Mouse (Mus musculus) heart, embryonic 15.5 days (tissue): Measurements from ENCODE around the gene Zkscan16. TPM values are rescaled to one million over a fixed set of nuclear protein-coding genes. Genes with fewer than 3 reads are reported as not detected.

Source experiments
- ATAC-seq: fragments of 200-750 bp; cut with Nextera tagmentation; replicated peaks from 2 replicates; pipeline ENCODE4 v1.8.0; 2017; ENCODE audit warnings: low read depth, moderate TSS enrichment; ENCODE audit not compliant: insufficient number of reproducible peaks, insufficient read depth, low FRiP score
- H3K27ac ChIP-seq: fragments of 300-500 bp; sonication (generic); 2 replicates; pipeline ENCODE4 v1.5.1; 2015; ENCODE audit warnings: mild to moderate bottlenecking, inconsistent platforms
- H3K27me3 ChIP-seq: fragments of 300-500 bp; sonication (generic); 2 replicates; pipeline ENCODE4 v1.6.1; 2015; ENCODE audit warnings: inconsistent platforms
- H3K36me3 ChIP-seq: fragments of 300-500 bp; sonication (generic); 2 replicates; pipeline ENCODE4 v1.6.1; 2015; ENCODE audit warnings: mild to moderate bottlenecking, inconsistent platforms
- H3K4me1 ChIP-seq: fragments of 300-500 bp; sonication (generic); replicated peaks from 2 replicates; pipeline ENCODE4 v1.6.1; 2015; ENCODE audit warnings: inconsistent platforms
- H3K4me2 ChIP-seq: fragments of 300-500 bp; sonication (generic); 2 replicates; pipeline ENCODE4 v1.6.1; 2015; ENCODE audit warnings: inconsistent platforms, mild to moderate bottlenecking, moderate library complexity
- H3K4me3 ChIP-seq: fragments of 300-500 bp; sonication (generic); 2 replicates; pipeline ENCODE4 v1.5.1; 2015; ENCODE audit warnings: mild to moderate bottlenecking, inconsistent platforms
- H3K9ac ChIP-seq: fragments of 300-500 bp; sonication (generic); 2 replicates; pipeline ENCODE4 v1.6.1; 2015; ENCODE audit warnings: mild to moderate bottlenecking, inconsistent platforms
- H3K9me3 ChIP-seq: fragments of 300-500 bp; sonication (generic); replicated peaks from 2 replicates; pipeline ENCODE4 v1.6.1; 2016; ENCODE audit warnings: inconsistent platforms
- WGBS: fragments of 180-500 bp; shearing (Covaris S2); methylation state at CpG from one replicate; pipeline ENCODE4 v1.1.7; 2015; ENCODE audit warnings: mixed read lengths; 5-methylcytosine and 5-hydroxymethylcytosine counted together
- polyA plus RNA-seq: library from polyadenylated mRNA; unstranded; fragments of >200 nt; fragmentation: Nextera tagmentation; extraction: Ambion mirVana; gene quantifications from 2 replicates; pipeline ENCODE4 v1.2.1, GENCODE M21; 2015

Zkscan16 gene
- polyA plus RNA-seq, 1 experiment from 2014 or later, result 0.05 TPM

DNA sequence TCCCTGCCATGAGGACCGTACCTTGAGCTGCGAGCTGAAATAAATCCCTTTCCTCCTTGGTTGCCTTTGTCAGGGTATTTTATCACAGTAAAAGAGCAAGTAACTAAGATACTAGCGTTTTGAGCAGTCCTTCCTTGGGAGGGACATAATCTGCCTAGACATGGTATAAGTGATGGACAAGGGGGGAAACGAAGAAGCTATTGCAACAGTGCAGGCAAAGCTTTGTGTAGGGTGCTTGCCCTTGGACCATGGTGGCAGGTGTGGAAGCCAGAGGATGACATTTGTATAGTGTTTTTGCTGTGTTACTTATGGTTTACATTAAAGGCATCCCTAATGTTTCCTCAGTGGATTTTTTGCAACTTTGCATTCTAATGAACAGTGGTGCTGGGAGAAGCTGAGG, 486 bp upstream of the Zkscan16 start:
- H3K36me3 ChIP-seq, result no peaks in the 10 kb centered on the region
- H3K27ac ChIP-seq, result no peak overlapping the region
- peaks cover 9% of the 10 kb centered on the region; the same call in 1 of the 2 replicates for H3K4me1 ChIP-seq
- H3K4me3 ChIP-seq, result peak overlapping the region; percentile 66
- H3K4me2 ChIP-seq, result peak overlapping the region; percentile 84
- 79% methylated on average over 4 of the region's 4 CpGs for WGBS
- H3K9ac ChIP-seq, result peak overlapping the region; percentile 53; the same call in 1 of the 2 replicates
- H3K27me3 ChIP-seq, result peaks cover 19% of the 10 kb centered on the region
- no peak for ATAC-seq
- H3K9me3 ChIP-seq, result no peaks in the 10 kb centered on the region

DNA sequence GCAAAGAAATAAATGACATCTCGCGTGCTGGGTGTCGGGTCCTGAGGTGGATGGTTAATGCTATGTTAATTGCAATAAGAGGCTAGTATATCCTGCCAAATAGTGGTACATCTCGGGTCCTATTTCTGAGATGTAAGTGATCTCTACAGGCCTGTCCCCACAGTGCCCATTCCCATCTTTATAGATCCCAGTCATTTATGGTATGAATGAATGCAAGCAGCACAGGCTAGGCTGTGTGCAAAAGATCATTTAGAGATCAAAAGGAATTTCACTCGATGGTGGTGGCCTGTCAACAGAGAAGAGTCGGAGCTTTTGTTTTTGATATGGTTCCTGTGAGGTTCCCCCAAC, 752 bp downstream of the Zkscan16 start:
- ATAC-seq, result no peak
- 18% methylated on average over 6 of the region's 6 CpGs for WGBS

DNA sequence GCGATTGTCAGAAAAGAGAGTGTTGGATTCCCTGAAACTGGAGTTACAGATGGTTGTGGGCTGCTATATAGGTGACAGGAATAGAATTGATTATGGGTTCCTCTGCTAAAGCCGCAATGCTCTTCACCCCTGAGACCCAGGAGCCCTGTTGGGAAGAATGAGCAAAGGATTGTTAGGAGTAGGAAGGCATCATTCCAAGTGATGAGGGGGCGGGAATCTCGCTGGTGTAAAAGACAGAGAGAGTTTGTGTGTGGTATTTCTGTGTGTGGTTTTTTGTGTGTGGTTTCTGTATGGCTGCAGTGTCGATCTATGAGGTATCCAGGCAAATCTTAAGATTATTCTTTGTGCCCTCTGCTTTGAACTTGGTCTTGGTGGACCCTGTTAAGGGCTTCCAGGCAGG, 1.3 kb downstream of the Zkscan16 start:
- no peaks in the 10 kb centered on the region for H3K9me3 ChIP-seq
- no peak overlapping the region for H3K4me3 ChIP-seq
- 57% methylated on average over 5 of the region's 5 CpGs for WGBS
- H3K36me3 ChIP-seq, result no peaks in the 10 kb centered on the region
- peaks cover 19% of the 10 kb centered on the region for H3K27me3 ChIP-seq
- ATAC-seq, result no peak
- no peak overlapping the region for H3K27ac ChIP-seq
- peaks cover 9% of the 10 kb centered on the region; the same call in 1 of the 2 replicates for H3K4me1 ChIP-seq
- no peak overlapping the region for H3K9ac ChIP-seq
- no peak overlapping the region for H3K4me2 ChIP-seq

More for the DNA sequence above, 752 bp downstream of the Zkscan16 start:
- H3K9ac ChIP-seq, result no peak overlapping the region
- H3K27me3 ChIP-seq, result peaks cover 19% of the 10 kb centered on the region
- peaks cover 9% of the 10 kb centered on the region; the same call in 1 of the 2 replicates for H3K4me1 ChIP-seq
- no peak overlapping the region for H3K27ac ChIP-seq
- no peaks in the 10 kb centered on the region for H3K36me3 ChIP-seq
- H3K9me3 ChIP-seq, result no peaks in the 10 kb centered on the region
- H3K4me3 ChIP-seq, result peak overlapping the region; percentile 66
- H3K4me2 ChIP-seq, result peak overlapping the region; percentile 84

DNA sequence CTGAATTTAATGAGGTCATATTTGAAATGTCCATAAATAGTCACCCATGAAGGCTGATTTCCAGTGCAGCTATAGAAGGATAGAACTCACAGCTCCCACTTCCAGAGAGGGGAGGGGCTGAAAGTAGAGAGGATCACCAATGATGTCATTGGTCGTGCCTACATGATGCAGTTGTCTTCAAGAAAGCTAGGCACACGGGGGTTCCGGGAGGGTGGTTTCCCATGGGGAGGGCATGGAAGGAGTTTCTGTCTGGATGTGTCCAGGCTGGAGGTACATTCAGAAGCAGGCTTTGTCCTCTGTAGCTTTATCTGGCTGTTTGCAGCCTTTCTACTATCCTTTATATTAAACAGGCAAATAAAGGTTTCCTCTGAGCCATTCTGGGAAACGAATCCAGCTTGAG, 5.0 kb downstream of the Zkscan16 start:
- ATAC-seq, result no peak
- H3K36me3 ChIP-seq, result no peaks in the 10 kb centered on the region
- H3K4me3 ChIP-seq, result no peak overlapping the region
- H3K27ac ChIP-seq, result no peak overlapping the region
- H3K9ac ChIP-seq, result no peak overlapping the region
- no peak overlapping the region for H3K4me2 ChIP-seq
- 70% methylated on average over 4 of the region's 4 CpGs for WGBS
- H3K27me3 ChIP-seq, result peaks cover 16% of the 10 kb centered on the region
- peaks cover 4% of the 10 kb centered on the region; the same call in 1 of the 2 replicates for H3K4me1 ChIP-seq
- H3K9me3 ChIP-seq, result no peaks in the 10 kb centered on the region

- WGBS, result 88% methylated on average over 11 of the region's 11 CpGs
- H3K27me3 ChIP-seq, result no peaks in the 10 kb centered on the region
- no peak overlapping the region for H3K4me3 ChIP-seq
- H3K27ac ChIP-seq, result no peak overlapping the region
- no peaks in the 10 kb centered on the region for H3K36me3 ChIP-seq
- H3K9me3 ChIP-seq, result no peaks in the 10 kb centered on the region
- H3K4me2 ChIP-seq, result no peak overlapping the region
- no peak overlapping the region for H3K9ac ChIP-seq
- ATAC-seq, result no peak
- H3K4me1 ChIP-seq, result no peaks in the 10 kb centered on the region
These were observed 9.2 kb downstream of the Zkscan16 start for GRCm38 (mm10) chr4:58952630-58953029.

DNA sequence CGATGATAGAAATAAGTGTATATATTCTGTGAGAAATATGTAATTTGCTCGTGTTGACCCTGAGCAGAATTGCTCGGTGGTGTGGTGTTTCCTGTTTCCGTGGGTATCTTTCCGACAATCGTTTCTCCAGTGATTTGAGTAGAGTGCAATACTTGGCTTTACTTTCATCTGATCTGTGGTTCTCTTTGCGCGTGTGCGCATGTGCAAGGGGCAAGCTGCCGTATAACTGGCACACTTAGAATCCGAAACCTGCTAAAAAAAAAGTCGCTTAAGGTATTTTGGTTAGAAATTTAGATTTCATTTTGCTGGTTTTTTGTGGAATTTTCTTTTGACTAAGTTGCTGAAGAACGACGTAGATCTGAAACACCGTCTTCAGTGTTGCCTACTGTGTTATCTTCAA, 18.3 kb downstream of the Zkscan16 start:
- H3K27ac ChIP-seq, result no peak overlapping the region
- no peak overlapping the region for H3K4me3 ChIP-seq
- no peaks in the 10 kb centered on the region for H3K4me1 ChIP-seq
- no peak overlapping the region for H3K9ac ChIP-seq
- H3K4me2 ChIP-seq, result no peak overlapping the region
- 86% methylated on average over 15 of the region's 15 CpGs for whole genome bisulfite sequencing
- H3K9me3 ChIP-seq, result no peaks in the 10 kb centered on the region
- ATAC-seq, result no peak
- H3K36me3 ChIP-seq, result no peaks in the 10 kb centered on the region
- no peaks in the 10 kb centered on the region for H3K27me3 ChIP-seq

- no peak overlapping the region for H3K27ac ChIP-seq
- no peaks in the 10 kb centered on the region for H3K36me3 ChIP-seq
- no peak overlapping the region for H3K9ac ChIP-seq
- H3K4me2 ChIP-seq, result no peak overlapping the region
- H3K27me3 ChIP-seq, result no peaks in the 10 kb centered on the region
- no peaks in the 10 kb centered on the region for H3K9me3 ChIP-seq
- no peak for ATAC-seq
- 86% methylated on average over 4 of the region's 4 CpGs for WGBS
- no peaks in the 10 kb centered on the region for H3K4me1 ChIP-seq
- H3K4me3 ChIP-seq, result no peak overlapping the region
These were observed 19.8 kb downstream of the Zkscan16 start for GRCm38 (mm10) chr4:58963271-58963670.

GRCm38 (mm10) chr4:58965136-58965535, 21.7 kb downstream of the Zkscan16 start:
- Histone ChIP-seq H3K4me2 (no peak overlapping the region), H3K27me3 (no peaks in the 10 kb centered on the region), H3K4me3 (no peak overlapping the region), H3K4me1 (no peaks in the 10 kb centered on the region), H3K27ac (no peak overlapping the region), H3K9me3 (no peaks in the 10 kb centered on the region), H3K36me3 (no peaks in the 10 kb centered on the region), H3K9ac (no peak overlapping the region)
- ATAC-seq, result no peak
- 92% methylated on average over 1 of the region's 1 CpGs for WGBS

- H3K27ac ChIP-seq, result no peak overlapping the region
- H3K4me1 ChIP-seq, result no peaks in the 10 kb centered on the region
- H3K36me3 ChIP-seq, result no peaks in the 10 kb centered on the region; the same call in 1 of the 2 replicates
- H3K27me3 ChIP-seq, result no peaks in the 10 kb centered on the region
- WGBS, result 76% methylated on average over 4 of the region's 4 CpGs
- ATAC-seq, result no peak
- no peak overlapping the region for H3K9ac ChIP-seq
- no peaks in the 10 kb centered on the region for H3K9me3 ChIP-seq
- H3K4me2 ChIP-seq, result no peak overlapping the region
- H3K4me3 ChIP-seq, result no peak overlapping the region
These were observed 27.2 kb downstream of the Zkscan16 start for GRCm38 (mm10) chr4:58970678-58971077.

- no peak for ATAC-seq
- H3K4me3 ChIP-seq, result no peak overlapping the region
- no peak overlapping the region for H3K27ac ChIP-seq
- H3K9me3 ChIP-seq, result no peaks in the 10 kb centered on the region
- H3K27me3 ChIP-seq, result no peaks in the 10 kb centered on the region
- H3K36me3 ChIP-seq, result no peaks in the 10 kb centered on the region; the same call in 1 of the 2 replicates
- H3K4me1 ChIP-seq, result no peaks in the 10 kb centered on the region
- no peak overlapping the region for H3K4me2 ChIP-seq
- H3K9ac ChIP-seq, result no peak overlapping the region
- WGBS, result 70% methylated on average over 5 of the region's 5 CpGs
These were observed 32.3 kb downstream of the Zkscan16 start for GRCm38 (mm10) chr4:58975711-58976110.

- H3K9ac ChIP-seq, result no peak overlapping the region
- no peak overlapping the region for H3K27ac ChIP-seq
- no peak for ATAC-seq
- H3K9me3 ChIP-seq, result no peaks in the 10 kb centered on the region
- no peaks in the 10 kb centered on the region for H3K27me3 ChIP-seq
- 81% methylated on average over 6 of the region's 6 CpGs for WGBS
- H3K4me2 ChIP-seq, result no peak overlapping the region
- 0 out of 2 replicates have a peak, but pooled peaks cover 3% of the 10 kb centered on the region for H3K4me1 ChIP-seq
- H3K36me3 ChIP-seq, result no peaks in the 10 kb centered on the region; the same call in 1 of the 2 replicates
- no peak overlapping the region for H3K4me3 ChIP-seq
These were observed 38.0 kb downstream of the Zkscan16 start for GRCm38 (mm10) chr4:58981421-58981820.

GRCm38 (mm10) chr4:58982806-58983205, 39.4 kb downstream of the Zkscan16 start:
- no peaks in the 10 kb centered on the region for H3K9me3 ChIP-seq
- peaks cover 11% of the 10 kb centered on the region for H3K4me1 ChIP-seq
- no peak for ATAC-seq
- H3K4me2 ChIP-seq, result no peak overlapping the region
- H3K36me3 ChIP-seq, result no peaks in the 10 kb centered on the region; the same call in 1 of the 2 replicates
- WGBS, result 79% methylated on average over 8 of the region's 8 CpGs
- H3K4me3 ChIP-seq, result no peak overlapping the region
- H3K27me3 ChIP-seq, result no peaks in the 10 kb centered on the region
- H3K27ac ChIP-seq, result no peak overlapping the region
- no peak overlapping the region for H3K9ac ChIP-seq
